Mouse (Mus musculus) left cerebral cortex, adult 2 months (tissue): Measurements from ENCODE around the gene Nrl. TPM values are rescaled to one million over a fixed set of nuclear protein-coding genes. Genes with fewer than 3 reads are reported as not detected.

Source experiments
- DNase-seq, 2 experiments: peaks; one replicate each; pipeline ENCODE4 v3.0.0; 2021 to 2022; ENCODE audit warnings: low spot score in 2 of 2, mixed read lengths in 1 of 2; ENCODE audit errors: extremely low spot score in 1 of 2
- H3K27ac ChIP-seq: fragments of 200-600 bp; 2 replicates; pipeline ENCODE4 v1.8.1; 2022
- H3K4me3 ChIP-seq: fragments of 200-600 bp; 2 replicates; pipeline ENCODE4 v1.8.1; 2022
- CTCF ChIP-seq: fragments of 200-600 bp; IDR thresholded peaks from 2 replicates; pipeline ENCODE4 v1.8.1; 2022; ENCODE audit warnings: antibody characterized with exemption, mild to moderate bottlenecking, moderate library complexity
- intact Hi-C: fragments of 180-260 bp; cut with DNase I; formaldehyde crosslinking; loops from one replicate; pipeline ENCODE4 v1.15.1; 2025
- total RNA-seq, 2 experiments: library from RNA; stranded (reverse); gene quantifications; 2 replicates each; pipeline ENCODE4 v1.2.3; 2021

Gene Nrl
- total RNA-seq, 2 experiments from 2014 or later, result 0.29 to 0.84 TPM

GRCm38 (mm10) chr14:55497449-55497821 is 27.3 kb downstream of the Nrl start:
- Histone ChIP-seq H3K27ac (peak overlapping the region; percentile 24; the same call in 1 of the 2 replicates), H3K4me3 (no peak overlapping the region)
- peak; percentile 95 for TF ChIP-seq CTCF
- peak; percentile 81 to 91 for DNase-seq
- intact Hi-C loops, result loop anchor here (1.0 to 2.0 kb wide), 3 partner anchors 31 to 60 kb away; no protein-coding TSS in a partner anchor

GRCm38 (mm10) chr14:55496761-55497448 is 27.9 kb downstream of the Nrl start:
- DNase-seq, result no peak
- Histone ChIP-seq H3K27ac (no peak overlapping the region), H3K4me3 (no peak overlapping the region)
- TF ChIP-seq CTCF, result no peak
- intact Hi-C loops, result loop anchor here (1.0 to 2.0 kb wide), 3 partner anchors 32 to 60 kb away; no protein-coding TSS in a partner anchor

- H3K27ac ChIP-seq, result no peak overlapping the region
- no peak for TF ChIP-seq CTCF
- intact Hi-C loops, result loop anchor here (2.0 kb wide), 1 partner anchor 33 kb away; no protein-coding TSS in a partner anchor
- no peak for DNase-seq
- H3K4me3 ChIP-seq, result no peak overlapping the region
Measured at GRCm38 (mm10) chr14:55495509-55496240, 29.1 kb downstream of the Nrl start.

DNA sequence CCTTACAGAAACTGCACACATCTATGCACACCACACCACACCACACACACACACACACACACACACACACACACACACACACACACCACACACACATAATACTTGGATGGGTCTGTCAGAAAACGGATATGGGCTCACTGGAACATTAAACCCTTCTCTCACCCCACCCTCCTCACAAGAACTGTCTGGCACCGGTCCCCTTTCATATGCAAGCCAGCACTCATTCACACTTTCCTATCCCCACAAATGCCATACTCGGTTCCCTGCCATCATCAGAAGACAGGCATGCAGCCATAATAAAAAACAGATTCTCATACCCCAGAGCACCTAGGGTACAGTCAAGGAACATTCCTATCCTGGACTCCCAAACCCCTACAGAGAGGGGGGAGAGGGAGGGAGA is 32.7 kb downstream of the Nrl start:
- TF ChIP-seq CTCF, result no peak
- no peak for DNase-seq
- Histone ChIP-seq H3K27ac (no peak overlapping the region), H3K4me3 (no peak overlapping the region)
- intact Hi-C loops, result no loop called here

- TF ChIP-seq CTCF, result no peak
- DNase-seq, result peak; percentile 63 to 65
- Histone ChIP-seq H3K27ac (peak overlapping the region; percentile 81), H3K4me3 (peak overlapping the region; percentile 92)
- intact Hi-C loops, result no loop called here
Measured at GRCm38 (mm10) chr14:55491291-55491833, 33.4 kb downstream of the Nrl start.

DNA sequence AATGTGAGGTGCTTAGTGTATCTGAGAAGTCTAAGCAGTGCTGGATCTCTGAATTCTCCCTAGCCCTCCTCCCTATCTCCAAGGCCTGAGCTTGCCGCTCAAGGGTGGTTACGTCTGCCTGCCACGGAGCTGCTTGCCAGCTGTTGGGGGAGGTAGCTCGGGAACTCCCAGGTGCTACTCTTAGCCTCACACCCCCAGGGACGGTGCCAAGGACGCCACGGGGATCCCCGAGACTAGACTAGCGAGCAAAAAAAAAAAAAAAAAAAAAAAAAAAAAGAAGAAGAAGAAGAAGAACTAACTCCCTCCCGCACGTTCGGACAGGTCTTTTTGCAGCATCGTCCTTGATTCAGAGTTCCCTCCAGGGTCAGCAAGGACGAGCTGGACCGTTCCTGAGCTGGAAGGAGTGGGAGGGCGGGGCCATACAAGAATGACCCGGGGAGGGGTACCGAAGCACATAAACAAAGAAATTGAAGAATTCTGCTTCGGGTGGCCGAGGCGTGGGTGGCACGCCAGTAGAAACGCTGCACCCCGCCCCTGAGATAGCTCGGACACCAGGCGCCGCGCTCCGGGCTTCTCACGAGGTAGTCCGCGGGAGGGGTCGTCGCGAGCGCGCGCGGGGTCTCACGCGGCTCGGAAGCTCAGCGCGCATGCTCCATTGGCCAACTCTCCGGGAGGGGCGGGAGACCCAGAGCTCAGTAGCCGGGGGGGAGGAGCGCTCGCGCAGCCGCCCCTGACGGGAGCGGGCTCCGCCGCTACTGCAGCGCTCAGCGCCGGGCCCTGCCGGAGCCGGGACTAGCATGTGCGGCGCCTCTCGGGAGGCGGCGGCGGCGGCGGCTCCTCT is 34.2 kb downstream of the Nrl start, which contains the start of gene Carmil3:
Carmil3 (plus strand) TSS at position 291 of the 841 bp plus-strand sequence.
- Histone ChIP-seq H3K4me3 (peak within 1 kb of the TSS; percentile 92), H3K27ac (peak within 1 kb of the TSS; percentile 81)
- intact Hi-C loops, result no loop called here
- TF ChIP-seq CTCF, result no peak
- peak; percentile 83 to 88 for DNase-seq

- DNase-seq, result no peak
- intact Hi-C loops, result no loop called here
- TF ChIP-seq CTCF, result no peak
Measured at GRCm38 (mm10) chr14:55486836-55487235, 37.9 kb downstream of the Nrl start.

DNA sequence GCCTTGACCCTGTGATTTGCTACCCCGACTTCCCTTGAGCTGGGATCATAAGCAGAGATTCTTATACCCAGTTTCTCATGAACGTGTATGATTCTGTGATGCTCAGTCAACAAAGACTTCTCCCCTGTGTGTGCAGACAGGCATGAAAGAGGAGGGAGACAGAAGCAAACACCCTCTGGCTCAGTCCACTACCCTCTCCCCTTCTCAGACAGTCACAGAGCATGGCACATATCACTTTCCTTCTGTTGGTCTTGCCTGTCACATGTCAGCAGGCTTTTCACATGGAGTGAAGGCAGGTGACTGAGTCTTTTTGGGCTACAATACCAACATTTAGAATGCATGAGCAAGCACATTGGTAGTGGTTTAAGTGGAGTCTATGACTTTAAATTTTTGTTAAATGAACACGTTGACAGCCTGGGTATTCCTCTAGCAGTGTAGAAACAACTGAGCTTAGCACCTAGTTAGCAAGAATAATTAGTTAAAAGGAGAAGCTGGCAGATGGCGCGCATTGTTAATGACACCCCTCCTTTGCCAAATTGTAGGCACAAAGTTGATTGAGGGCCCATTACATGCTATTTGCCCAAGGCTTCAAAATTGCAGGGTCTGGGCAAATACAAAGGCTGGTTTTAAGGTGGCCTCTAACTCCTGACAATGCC is 40.2 kb downstream of the Nrl start:
- H3K4me3 ChIP-seq, result no peak overlapping the region
- H3K27ac ChIP-seq, result no peak overlapping the region
- intact Hi-C loops, result no loop called here
- TF ChIP-seq CTCF, result no peak
- no peak for DNase-seq

More at GRCm38 (mm10) chr14:55486836-55487235, 37.9 kb downstream of the Nrl start:
- Histone ChIP-seq H3K4me3 (no peak overlapping the region), H3K27ac (no peak overlapping the region)

DNA sequence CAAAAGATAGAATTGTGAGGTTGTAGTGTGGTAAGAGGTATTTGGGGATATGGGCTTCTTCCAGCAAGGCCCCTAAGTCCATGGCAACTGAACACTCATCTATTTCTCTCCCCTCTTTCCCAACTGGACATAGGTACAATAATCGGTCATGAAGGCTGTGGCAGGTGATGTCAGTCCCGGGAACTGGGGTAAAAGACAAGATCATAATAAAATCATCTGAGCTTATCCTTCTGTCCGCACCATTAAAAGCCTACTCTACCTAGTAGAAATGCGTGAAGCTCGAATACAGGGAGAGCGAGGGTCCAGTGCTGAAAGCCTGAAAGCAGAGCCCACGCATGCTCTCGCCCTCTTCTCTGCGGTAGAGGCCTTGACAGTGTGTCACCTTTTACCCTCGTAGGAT is 45.2 kb downstream of the Nrl start:
- no peak for TF ChIP-seq CTCF
- Histone ChIP-seq H3K27ac (no peak overlapping the region), H3K4me3 (no peak overlapping the region)
- DNase-seq, result no peak
- intact Hi-C loops, result no loop called here

DNA sequence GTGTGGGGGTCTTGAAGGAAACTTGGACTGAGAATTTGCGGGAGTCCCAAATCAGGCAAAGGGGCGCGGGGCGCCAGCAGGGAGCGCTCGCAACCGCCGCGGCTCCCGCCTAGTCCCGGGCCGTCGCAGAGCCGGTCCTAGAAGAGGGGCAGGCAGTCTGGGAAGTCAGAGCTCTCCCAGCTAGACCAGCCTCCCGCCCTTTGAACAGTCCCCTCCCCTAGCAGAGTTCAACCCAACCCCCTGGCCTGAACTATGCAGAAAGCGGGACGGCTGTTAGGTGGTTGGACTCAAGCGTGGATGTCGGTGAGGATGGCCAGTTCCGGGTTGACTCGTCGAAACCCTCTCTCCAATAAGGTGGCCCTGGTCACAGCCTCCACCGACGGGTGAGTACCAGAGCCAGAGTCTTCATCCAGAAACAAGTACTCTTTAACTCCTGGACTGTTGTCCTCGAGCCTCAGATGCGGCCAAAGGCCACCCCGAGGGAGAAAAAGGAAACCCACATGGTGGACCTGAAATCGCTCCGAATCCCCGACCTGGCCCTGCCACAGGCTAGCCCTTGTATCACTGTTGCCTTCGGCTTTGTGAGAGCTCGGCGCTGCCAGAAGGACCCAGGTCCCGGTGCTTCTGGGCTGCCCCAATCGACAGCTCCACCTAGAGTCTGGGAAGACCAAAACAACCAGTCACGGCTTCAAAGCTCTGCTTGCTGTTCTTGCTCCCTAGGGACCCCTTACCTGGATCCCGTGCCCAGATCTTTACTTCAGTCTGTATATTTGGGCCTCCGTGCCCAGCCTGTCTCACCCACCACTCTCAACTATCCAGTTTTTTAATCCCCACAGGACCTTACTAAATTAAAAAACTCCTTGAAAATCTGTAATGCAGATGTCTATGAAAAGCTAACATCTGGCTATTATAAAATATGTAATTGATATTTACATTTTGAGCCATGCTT is 45.9 kb downstream of the Nrl start, which contains the start of gene Dhrs4:
Dhrs4 (plus strand) TSS at position 108 of the 949 bp plus-strand sequence.
- intact Hi-C loops, result no loop called here
- peak; percentile 74 to 75 for DNase-seq
- peak; percentile 82 for TF ChIP-seq CTCF
- H3K27ac ChIP-seq, result peak within 1 kb of the TSS; percentile 75
- H3K4me3 ChIP-seq, result peak within 1 kb of the TSS; percentile 80
